Mouse (Mus musculus) intestine, postnatal 0 days (tissue): Measurements from ENCODE around the gene Nectin4. TPM values are rescaled to one million over a fixed set of nuclear protein-coding genes. Genes with fewer than 3 reads are reported as not detected.

ENCODE experiments used
- ATAC-seq: fragments of 200-750 bp; cut with Nextera tagmentation; 2 replicates; pipeline ENCODE4 v1.8.0; 2017; ENCODE audit warnings: mild to moderate bottlenecking, moderate TSS enrichment, moderate library complexity
- H3K27ac ChIP-seq: fragments of 300-500 bp; sonication (generic); 2 replicates; pipeline ENCODE4 v1.5.1; 2014; ENCODE audit warnings: mild to moderate bottlenecking, low read depth, low read length, moderate library complexity
- H3K27me3 ChIP-seq: fragments of 300-500 bp; sonication (generic); replicated peaks from 2 replicates; pipeline ENCODE4 v1.6.1; 2014; ENCODE audit warnings: low read length, mixed read lengths; ENCODE audit not compliant: control insufficient read depth, insufficient read depth
- H3K36me3 ChIP-seq: fragments of 300-500 bp; sonication (generic); 2 replicates; pipeline ENCODE4 v1.6.1; 2014; ENCODE audit warnings: mild to moderate bottlenecking, moderate library complexity; ENCODE audit not compliant: control insufficient read depth, insufficient read depth
- H3K4me1 ChIP-seq: fragments of 300-500 bp; sonication (generic); replicated peaks from 2 replicates; pipeline ENCODE4 v1.6.1; 2014; ENCODE audit warnings: antibody characterized with exemption, low read length, mixed read lengths; ENCODE audit not compliant: control insufficient read depth, insufficient read depth
- H3K4me2 ChIP-seq: fragments of 300-500 bp; sonication (generic); replicated peaks from 2 replicates; pipeline ENCODE4 v1.6.1; 2014; ENCODE audit warnings: low read depth, mild to moderate bottlenecking, moderate library complexity
- H3K4me3 ChIP-seq: fragments of 300-500 bp; sonication (generic); 2 replicates; pipeline ENCODE4 v1.5.1; 2014; ENCODE audit warnings: low read depth, low read length
- H3K9ac ChIP-seq: fragments of 300-500 bp; sonication (generic); 2 replicates; pipeline ENCODE4 v1.6.1; 2014; ENCODE audit warnings: mild to moderate bottlenecking, low read depth, low read length
- H3K9me3 ChIP-seq: fragments of 300-500 bp; sonication (generic); 2 replicates; pipeline ENCODE4 v1.6.1; 2016; ENCODE audit warnings: mixed run types; ENCODE audit not compliant: control insufficient read depth
- CTCF ChIP-seq: sonication (generic); IDR thresholded peaks from 2 replicates; pipeline ENCODE4 v1.5.1; 2016; ENCODE audit warnings: low read depth, mild to moderate bottlenecking, control low read depth, antibody characterized with exemption, moderate library complexity
- WGBS: fragments of 180-500 bp; shearing (Covaris S2); extraction: QIAGEN DNeasy Blood & Tissue Kit; methylation state at CpG from one replicate; pipeline ENCODE4 v1.1.7; 2014; 5-methylcytosine and 5-hydroxymethylcytosine counted together
- polyA plus RNA-seq: library from polyadenylated mRNA; unstranded; fragments of >200 nt; fragmentation: Nextera tagmentation; extraction: Ambion mirVana; gene quantifications from 2 replicates; pipeline ENCODE4 v1.2.1, GENCODE M21; 2015

Nectin4 gene
- polyA plus RNA-seq, 1 experiment from 2014 or later, result 0.48 TPM

DNA sequence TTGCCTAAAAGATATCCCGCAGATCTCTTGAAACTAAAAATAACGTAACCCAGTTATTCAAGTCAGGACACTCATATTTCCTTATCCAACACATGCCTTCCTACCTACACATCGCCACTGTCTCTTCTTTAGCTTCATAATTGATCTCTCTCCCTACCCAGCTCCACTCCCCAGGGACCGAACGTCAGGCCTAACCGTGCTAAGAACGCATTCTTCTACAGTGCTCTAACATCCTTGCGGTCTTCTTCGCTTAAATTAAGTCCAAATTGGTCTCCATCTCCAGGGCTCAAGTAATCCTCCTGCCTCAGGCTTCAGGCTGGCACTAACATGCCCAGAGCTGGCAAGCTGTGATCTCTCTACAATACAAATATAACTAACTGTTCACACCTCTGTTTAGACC is 41.7 kb upstream of the Nectin4 start:
- Histone ChIP-seq H3K9ac (peak overlapping the region; percentile 95), H3K36me3 (no peaks in the 10 kb centered on the region), H3K27me3 (no peaks in the 10 kb centered on the region), H3K27ac (peak overlapping the region; percentile 99), H3K9me3 (no peaks in the 10 kb centered on the region), H3K4me2 (peak overlapping the region; percentile 82), H3K4me3 (peak overlapping the region; percentile 88), H3K4me1 (0 out of 2 replicates have a peak, but pooled peaks cover 7% of the 10 kb centered on the region)
- 18% methylated on average over 9 of the region's 9 CpGs for WGBS
- TF ChIP-seq CTCF, result no peak
- no peak for ATAC-seq

- Histone ChIP-seq H3K36me3 (no peaks in the 10 kb centered on the region), H3K27me3 (no peaks in the 10 kb centered on the region), H3K27ac (peak within 1 kb of the TSS; percentile 99), H3K9me3 (no peaks in the 10 kb centered on the region), H3K4me2 (peak within 1 kb of the TSS; percentile 82), H3K4me1 (0 out of 2 replicates have a peak, but pooled peaks cover 7% of the 10 kb centered on the region), H3K9ac (peak within 1 kb of the TSS; percentile 95), H3K4me3 (peak within 1 kb of the TSS; percentile 88)
- WGBS, result under 1% methylated on average over 47 of the region's 48 CpGs
- TF ChIP-seq CTCF, result peak; percentile 49
- peak; percentile 92 for ATAC-seq
These were observed 41.0 kb upstream of the Nectin4 start, which contains the start of gene Dedd for GRCm38 (mm10) chr1:171328839-171329432. Gene Dedd (plus strand): TSS chr1:171329145.

DNA sequence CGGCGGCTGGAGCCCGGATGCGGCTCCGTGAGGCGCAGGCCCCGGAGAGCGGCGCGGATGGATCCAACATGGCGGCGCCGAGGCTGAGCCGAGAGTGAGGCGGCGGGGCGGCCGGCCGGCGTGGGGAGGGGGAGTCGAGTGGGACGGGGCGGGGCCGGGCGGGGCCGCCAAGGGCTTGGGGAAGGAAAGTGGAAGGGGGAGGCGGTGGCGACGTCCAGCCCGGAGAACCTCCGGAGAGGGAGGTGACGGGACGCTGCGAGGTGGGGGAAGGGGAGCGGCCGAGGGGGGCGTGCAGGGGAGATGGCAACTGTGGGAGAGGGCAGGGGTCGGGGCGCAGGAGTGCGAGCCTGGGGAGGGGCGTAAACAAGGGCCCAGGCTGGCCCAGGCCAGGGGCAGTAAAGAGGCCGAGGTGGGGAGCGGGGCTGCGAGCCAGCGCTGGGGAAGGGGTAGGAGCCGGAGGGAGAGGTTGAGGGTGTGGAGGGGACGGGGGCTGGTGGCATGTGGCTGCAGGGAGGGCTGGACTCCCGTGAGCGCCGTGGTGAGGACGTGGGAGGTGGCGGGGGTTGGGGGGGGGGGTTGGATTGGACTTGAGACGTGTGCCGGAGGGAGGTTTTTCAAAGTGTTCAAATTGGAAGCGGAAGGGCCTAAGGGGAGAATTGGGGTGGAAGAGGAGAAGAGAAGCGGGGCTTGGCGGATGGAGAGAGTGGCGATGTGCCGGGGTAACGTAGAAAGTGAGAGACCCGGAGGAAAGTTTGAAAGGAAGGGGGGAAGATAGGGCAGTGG is 40.3 kb upstream of the Nectin4 start:
- Histone ChIP-seq H3K9ac (peak overlapping the region; percentile 95), H3K4me1 (0 out of 2 replicates have a peak, but pooled peaks cover 7% of the 10 kb centered on the region), H3K27ac (peak overlapping the region; percentile 99), H3K9me3 (no peaks in the 10 kb centered on the region), H3K4me2 (peak overlapping the region; percentile 82), H3K36me3 (no peaks in the 10 kb centered on the region), H3K4me3 (peak overlapping the region; percentile 88), H3K27me3 (no peaks in the 10 kb centered on the region)
- TF ChIP-seq CTCF, result no peak
- peak; percentile 41 for ATAC-seq
- WGBS, result 1% methylated on average over 52 of the region's 61 CpGs

DNA sequence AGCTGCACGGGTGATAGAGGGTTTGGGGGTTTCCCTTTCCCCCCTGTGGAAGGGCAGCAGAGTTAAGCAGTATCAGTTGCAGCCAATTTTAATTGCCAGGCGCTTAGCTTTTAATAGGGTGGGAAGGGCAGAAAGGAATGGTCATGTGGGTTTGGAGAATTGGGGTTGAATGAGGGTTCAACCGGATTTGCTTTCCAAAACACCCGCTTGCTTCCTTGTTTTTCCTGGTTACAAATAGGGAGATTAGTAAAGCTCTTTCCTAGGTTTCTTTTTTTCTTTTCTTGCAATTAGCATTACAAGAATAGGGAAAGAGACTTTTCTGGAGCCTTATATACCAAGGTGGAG is 39.7 kb upstream of the Nectin4 start:
- H3K27ac ChIP-seq, result peak overlapping the region; percentile 99
- no peak for ATAC-seq
- H3K27me3 ChIP-seq, result no peaks in the 10 kb centered on the region
- 0% methylated on average over 4 of the region's 4 CpGs for WGBS
- H3K9ac ChIP-seq, result peak overlapping the region; percentile 95
- H3K36me3 ChIP-seq, result no peaks in the 10 kb centered on the region
- peak overlapping the region; percentile 82 for H3K4me2 ChIP-seq
- no peaks in the 10 kb centered on the region for H3K9me3 ChIP-seq
- no peak for TF ChIP-seq CTCF
- H3K4me3 ChIP-seq, result peak overlapping the region; percentile 88
- 0 out of 2 replicates have a peak, but pooled peaks cover 7% of the 10 kb centered on the region for H3K4me1 ChIP-seq

DNA sequence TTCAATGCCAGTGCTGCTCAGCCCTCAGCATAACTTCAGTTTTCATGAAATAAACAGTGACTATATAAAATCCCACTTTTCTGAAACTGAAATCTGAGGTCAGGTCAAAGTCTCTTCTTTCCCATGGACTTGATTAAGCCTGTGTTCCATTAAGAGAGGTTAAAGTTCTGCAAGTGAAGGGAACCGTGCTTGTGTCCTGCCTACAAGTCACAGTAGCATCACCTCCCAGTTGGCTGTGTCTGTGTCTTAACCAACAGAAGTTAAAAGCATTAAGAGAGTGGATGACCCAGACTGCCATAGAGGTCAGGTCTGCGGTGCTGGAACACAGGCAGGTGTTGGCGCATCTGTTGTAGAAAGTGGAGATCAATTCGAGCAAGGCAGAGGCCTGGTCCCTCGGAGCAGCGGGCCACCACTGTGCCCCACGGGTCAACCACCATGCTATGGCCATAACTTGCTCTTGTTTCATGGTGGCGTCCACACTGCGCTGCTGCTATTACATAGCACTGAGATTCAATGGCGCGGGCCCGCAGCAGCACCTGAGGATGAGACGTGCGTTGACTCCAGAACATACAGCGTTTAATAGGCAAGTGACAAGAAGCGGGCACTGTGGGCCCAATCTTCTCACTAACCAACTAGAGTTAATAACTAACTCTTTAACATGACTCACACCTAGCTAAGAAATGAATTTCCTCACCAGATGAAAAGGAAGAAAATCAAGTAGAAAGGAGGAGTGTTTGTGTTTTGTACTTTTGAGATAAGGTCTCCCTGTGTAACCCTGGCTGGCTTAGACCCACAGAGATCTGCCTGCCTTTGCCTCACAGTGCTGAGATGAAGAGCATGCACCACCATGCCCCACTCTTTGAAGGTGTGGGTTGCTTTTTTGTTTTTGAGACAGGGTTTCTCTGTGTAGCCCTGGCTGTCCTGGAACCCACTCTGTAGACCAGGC is 27.4 kb upstream of the Nectin4 start:
- TF ChIP-seq CTCF, result no peak
- Histone ChIP-seq H3K9ac (no peak overlapping the region), H3K4me3 (no peak overlapping the region), H3K27me3 (no peaks in the 10 kb centered on the region), H3K36me3 (peaks cover 50% of the 10 kb centered on the region), H3K27ac (peak overlapping the region; percentile 37; the same call in 1 of the 2 replicates), H3K4me1 (no peaks in the 10 kb centered on the region; the same call in 1 of the 2 replicates), H3K4me2 (0 out of 2 replicates have a peak overlapping the region, but pooled peaks have one; percentile 14), H3K9me3 (no peaks in the 10 kb centered on the region)
- 76% methylated on average over 16 of the region's 16 CpGs for WGBS
- ATAC-seq, result peak; percentile 18; the same call in 1 of the 2 replicates
